Mouse (Mus musculus): Measurements from ENCODE around the gene Anks1. TPM values are rescaled to one million over a fixed set of nuclear protein-coding genes. Genes with fewer than 3 reads are reported as not detected.

Anks1 gene
- polyA plus RNA-seq, 1 experiment = 29.0 TPM

DNA sequence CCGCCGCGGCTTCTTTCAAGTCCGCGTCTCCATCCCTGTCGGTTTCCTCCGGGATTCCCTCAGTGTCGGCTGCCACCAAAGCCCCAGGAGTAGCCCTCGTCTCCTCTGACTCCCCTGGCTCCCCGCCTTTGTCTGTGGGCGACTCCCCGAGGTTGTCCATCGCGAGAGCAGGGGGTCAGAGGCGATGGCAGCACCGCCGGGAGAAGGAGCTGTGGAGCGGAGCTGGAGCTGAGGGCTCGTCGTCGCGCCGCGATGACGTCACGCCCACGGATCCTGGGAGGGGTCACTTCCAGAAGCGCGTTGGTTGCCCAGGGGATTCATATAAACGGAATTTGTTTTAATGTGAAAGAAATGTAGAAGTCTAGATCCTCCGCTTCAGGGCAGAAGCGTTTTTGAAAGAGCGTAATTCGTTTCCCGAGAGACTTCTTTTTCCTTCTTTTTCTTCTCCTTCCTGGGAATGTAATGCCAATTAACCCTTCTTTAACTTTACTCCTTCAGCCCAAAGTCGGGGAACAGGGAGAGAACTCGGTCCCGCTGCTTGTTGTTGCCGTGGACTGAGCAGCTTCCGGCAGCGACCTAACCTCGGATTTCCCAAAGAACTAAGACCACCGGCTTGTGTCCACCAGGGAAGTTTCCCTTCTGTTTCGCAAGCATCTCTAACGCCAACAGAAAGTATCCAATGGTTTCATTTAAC, 1.4 kb upstream of the Anks1 start:
- TF ChIP-seq CTCF (IDR thresholded peaks at IDR 0.05; ENCODE audit: low read depth, low read length) (no peak), POLR2A (IDR thresholded peaks at IDR 0.05; ENCODE audit: borderline replicate concordance, low read depth, low read length) (no peak)
- H3K4me1 ChIP-seq (ENCODE audit: control insufficient read depth, insufficient read depth, low read length) = peaks cover 10% of the 10 kb centered on the region
- no peak overlapping the region for H3K27ac ChIP-seq (ENCODE audit: insufficient read depth, low read depth, low read length)
- H3K4me3 ChIP-seq (ENCODE audit: insufficient read depth, low read length) = peak overlapping the region; percentile 83

DNA sequence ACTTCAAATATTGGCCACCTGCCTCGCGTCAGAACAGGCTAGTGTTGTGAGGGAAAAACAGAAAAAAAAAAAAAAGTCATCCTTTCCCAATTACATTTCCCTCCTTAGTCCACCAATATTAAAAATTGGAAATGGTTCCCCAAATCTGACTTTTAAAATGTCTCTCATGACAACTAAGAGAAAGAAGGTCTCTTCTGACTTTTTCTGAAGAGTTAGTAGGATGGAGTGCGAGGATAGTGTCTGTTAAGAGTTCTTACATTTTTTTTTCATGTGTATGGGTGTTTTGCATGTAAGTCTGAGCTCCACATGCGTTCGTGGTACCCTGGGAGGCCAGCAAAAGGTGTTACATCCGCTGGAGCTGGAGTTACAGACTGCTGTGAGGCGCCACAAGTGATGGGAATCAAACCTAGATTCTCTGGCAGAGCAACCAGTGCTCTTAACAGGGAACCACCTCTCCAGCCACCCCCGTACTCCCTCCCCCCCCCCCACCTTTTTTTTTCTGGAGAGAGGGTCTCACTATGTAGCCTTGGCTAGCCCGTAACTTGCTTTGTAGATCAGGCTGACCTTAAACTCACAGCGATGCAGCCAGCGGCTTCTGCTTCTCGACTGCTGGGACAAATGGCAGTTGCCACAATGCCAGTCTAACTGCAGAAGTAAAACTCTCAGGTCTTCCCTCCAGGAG, 759 bp upstream of the Anks1 start:
- no peak for TF ChIP-seq POLR2A (IDR thresholded peaks at IDR 0.05; ENCODE audit: borderline replicate concordance, low read depth, low read length)
- no peak for TF ChIP-seq CTCF (IDR thresholded peaks at IDR 0.05; ENCODE audit: low read depth, low read length)
- Histone ChIP-seq H3K4me3 (ENCODE audit: insufficient read depth, low read length) (peak overlapping the region; percentile 83), H3K27ac (ENCODE audit: insufficient read depth, low read depth, low read length) (0 out of 2 replicates have a peak overlapping the region, but pooled peaks have one; percentile 57), H3K4me1 (ENCODE audit: control insufficient read depth, insufficient read depth, low read length) (peaks cover 12% of the 10 kb centered on the region)

DNA sequence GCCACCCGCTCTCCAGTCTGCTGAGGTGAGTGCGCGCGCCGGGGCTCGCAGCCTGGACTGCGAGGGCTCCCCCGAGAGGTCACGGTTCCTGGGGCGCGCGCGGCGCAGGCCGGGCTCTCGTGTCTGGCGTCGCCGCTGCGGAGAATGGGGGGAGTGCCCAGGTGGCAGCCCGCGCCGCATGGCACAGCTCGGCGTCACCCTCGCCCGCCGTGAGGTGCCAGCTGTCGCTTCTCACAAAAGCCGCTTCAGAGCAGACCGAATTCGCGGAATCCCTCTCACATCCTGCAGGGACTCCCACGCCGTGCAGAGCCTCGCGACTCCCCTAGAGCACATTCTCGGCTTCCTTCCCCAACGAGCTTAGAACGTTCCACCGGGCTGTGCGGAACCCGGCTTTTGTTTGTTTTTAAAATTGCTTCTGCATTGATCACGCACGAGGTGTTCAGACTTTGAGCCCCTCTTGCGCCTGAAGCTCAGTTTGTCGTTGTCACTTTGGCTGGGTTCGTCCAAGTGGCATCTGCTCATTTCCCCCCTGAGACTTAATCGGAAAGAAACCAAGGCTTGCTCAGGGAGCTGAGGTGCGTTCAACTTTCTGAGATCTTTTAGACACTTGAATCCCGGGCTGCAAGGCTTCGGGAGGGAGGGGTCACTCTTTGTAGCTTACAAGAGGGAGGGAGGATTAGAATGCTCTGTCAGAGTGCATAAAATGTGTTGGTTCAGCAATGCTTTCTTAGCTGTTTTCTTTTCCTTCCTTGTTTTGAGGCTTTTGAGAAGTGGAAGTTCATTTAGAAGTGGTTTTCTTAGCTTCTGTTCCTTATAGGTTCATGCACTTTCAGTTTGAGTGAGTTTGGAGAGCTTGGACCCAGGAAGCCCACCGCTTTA, 755 bp downstream of the Anks1 start, which contains the start of gene Taf11:
Gene Taf11 (minus strand): TSS at position 223 of the 879 bp plus-strand sequence.
- Histone ChIP-seq H3K4me1 (ENCODE audit: control insufficient read depth, insufficient read depth, low read length) (peaks cover 12% of the 10 kb centered on the region), H3K27ac (ENCODE audit: insufficient read depth, low read depth, low read length) (peak within 1 kb of the TSS; percentile 95), H3K4me3 (ENCODE audit: insufficient read depth, low read length) (peak within 1 kb of the TSS; percentile 83)
- TF ChIP-seq POLR2A (IDR thresholded peaks at IDR 0.05; ENCODE audit: borderline replicate concordance, low read depth, low read length) (no peak), CTCF (IDR thresholded peaks at IDR 0.05; ENCODE audit: low read depth, low read length) (no peak)

DNA sequence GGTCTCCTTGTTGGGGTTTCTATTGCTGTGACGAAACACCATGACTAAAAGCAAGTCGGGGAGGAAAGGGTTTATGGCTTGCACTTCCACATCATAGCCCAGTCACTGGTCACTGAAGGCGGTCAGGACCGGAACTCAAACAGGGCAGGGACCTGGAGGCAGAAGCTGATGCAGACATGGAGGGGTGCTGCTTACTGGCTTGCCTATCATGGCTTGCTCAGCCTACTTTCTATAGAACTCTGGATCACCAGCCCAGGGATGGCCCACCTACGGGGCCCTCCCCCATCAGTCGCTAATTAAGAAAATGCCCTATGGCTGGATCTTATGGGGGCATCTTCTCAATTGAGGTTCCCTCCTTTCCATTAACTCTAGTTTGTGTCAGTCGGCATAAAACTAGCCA, 2.3 kb downstream of the Anks1 start:
- TF ChIP-seq POLR2A (IDR thresholded peaks at IDR 0.05; ENCODE audit: borderline replicate concordance, low read depth, low read length) (no peak), CTCF (IDR thresholded peaks at IDR 0.05; ENCODE audit: low read depth, low read length) (no peak)
- peaks cover 19% of the 10 kb centered on the region for H3K4me1 ChIP-seq (ENCODE audit: control insufficient read depth, insufficient read depth, low read length)
- peak overlapping the region; percentile 83 for H3K4me3 ChIP-seq (ENCODE audit: insufficient read depth, low read length)
- H3K27ac ChIP-seq (ENCODE audit: insufficient read depth, low read depth, low read length) = peak overlapping the region; percentile 95

DNA sequence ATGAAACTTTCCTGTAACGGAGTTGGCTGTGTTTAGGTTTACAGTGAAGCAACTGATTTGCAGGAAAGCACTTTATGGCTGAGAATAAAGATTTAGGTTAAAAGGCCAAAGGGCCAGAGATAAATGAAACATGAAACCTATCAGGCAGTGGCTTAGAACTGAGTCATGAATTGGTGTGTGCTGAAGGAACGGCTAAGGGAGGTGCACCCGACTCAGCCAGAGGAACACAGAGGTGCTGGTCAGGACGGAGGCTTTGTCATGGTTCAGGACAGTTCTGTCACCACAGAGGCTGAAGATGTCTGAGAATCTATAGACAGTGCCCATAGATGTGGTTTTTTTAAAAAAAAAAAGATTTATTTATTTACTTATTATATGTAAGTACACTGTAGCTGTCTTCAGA, 5.6 kb downstream of the Anks1 start:
- peaks cover 23% of the 10 kb centered on the region for H3K4me1 ChIP-seq (ENCODE audit: control insufficient read depth, insufficient read depth, low read length)
- H3K4me3 ChIP-seq (ENCODE audit: insufficient read depth, low read length) = no peak overlapping the region
- no peak for TF ChIP-seq POLR2A (IDR thresholded peaks at IDR 0.05; ENCODE audit: borderline replicate concordance, low read depth, low read length)
- H3K27ac ChIP-seq (ENCODE audit: insufficient read depth, low read depth, low read length) = no peak overlapping the region

DNA sequence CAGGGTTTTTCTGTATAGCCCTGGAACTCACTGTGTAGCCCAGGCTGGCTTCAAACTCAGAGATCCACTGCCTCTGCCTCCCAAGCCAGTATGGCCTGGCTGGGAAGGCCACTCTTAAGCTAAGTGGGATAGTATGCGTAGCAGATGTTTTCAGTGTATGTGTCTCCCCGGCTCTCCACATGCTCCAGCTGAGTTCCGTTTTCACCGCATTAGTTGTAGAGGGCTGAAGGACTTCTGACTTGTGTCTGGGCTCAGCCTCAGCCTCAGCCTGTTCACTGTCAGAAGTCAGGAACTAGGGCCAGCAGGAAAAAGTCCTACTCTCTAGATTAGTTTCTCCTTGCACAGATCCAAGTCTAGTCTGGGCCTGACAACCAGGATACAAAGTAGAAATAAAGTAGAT, 7.3 kb downstream of the Anks1 start:
- Histone ChIP-seq H3K4me1 (ENCODE audit: control insufficient read depth, insufficient read depth, low read length) (peaks cover 18% of the 10 kb centered on the region), H3K4me3 (ENCODE audit: insufficient read depth, low read length) (no peak overlapping the region), H3K27ac (ENCODE audit: insufficient read depth, low read depth, low read length) (no peak overlapping the region)
- no peak for TF ChIP-seq CTCF (IDR thresholded peaks at IDR 0.05; ENCODE audit: low read depth, low read length)
- TF ChIP-seq POLR2A (IDR thresholded peaks at IDR 0.05; ENCODE audit: borderline replicate concordance, low read depth, low read length) = no peak

DNA sequence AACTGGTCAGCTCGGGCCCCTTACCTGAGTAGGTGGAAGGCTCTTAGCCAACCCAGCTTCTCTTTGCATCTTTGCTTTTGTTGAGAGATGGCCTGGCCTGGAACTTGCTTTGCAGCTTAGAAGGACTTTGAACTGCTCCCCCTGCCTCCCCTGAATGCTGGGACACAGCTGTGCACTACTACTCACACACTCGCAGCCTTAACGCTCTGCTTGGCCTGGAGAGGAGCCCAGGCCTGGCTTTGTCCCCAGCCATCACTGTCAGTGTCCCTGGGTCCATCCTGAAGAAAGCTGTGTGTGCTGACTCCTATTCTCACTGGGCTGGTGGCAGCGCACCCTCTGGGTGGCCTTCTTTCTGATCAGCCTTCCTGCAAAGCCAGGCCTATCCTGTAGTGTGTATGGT, 11.6 kb downstream of the Anks1 start:
- TF ChIP-seq POLR2A (IDR thresholded peaks at IDR 0.05; ENCODE audit: borderline replicate concordance, low read depth, low read length) (no peak), CTCF (IDR thresholded peaks at IDR 0.05; ENCODE audit: low read depth, low read length) (no peak)
- Histone ChIP-seq H3K4me1 (ENCODE audit: control insufficient read depth, insufficient read depth, low read length) (peaks cover 26% of the 10 kb centered on the region), H3K4me3 (ENCODE audit: insufficient read depth, low read length) (no peak overlapping the region), H3K27ac (ENCODE audit: insufficient read depth, low read depth, low read length) (no peak overlapping the region)

DNA sequence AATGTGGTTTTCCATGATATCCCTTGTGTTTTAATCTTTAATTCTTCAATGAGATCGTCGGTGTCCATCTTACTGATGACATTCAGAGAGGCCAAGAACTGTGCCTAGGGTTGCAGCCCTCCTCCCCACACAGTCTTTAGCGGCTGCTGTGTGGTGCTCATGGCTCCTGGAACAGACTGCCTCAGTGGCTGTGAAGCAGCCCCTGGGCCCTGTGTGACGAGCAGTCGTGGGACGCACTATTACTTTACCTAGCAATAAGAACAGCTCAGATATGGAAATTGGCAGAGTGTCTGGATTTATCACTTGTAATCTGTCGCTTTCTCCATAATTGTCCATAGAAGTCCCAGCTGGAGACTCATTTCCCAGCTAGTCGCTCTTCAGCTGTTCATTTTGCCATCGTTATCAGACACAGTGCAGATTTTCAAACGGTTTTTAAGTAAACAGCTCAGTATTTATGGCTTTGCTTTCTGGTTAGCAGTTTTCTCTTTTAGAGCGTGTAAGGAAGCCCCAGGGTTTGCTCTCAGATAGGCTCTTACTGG, 13.1 kb downstream of the Anks1 start:
- H3K4me1 ChIP-seq (ENCODE audit: control insufficient read depth, insufficient read depth, low read length) = peaks cover 32% of the 10 kb centered on the region
- TF ChIP-seq CTCF (IDR thresholded peaks at IDR 0.05; ENCODE audit: low read depth, low read length) (no peak), POLR2A (IDR thresholded peaks at IDR 0.05; ENCODE audit: borderline replicate concordance, low read depth, low read length) (no peak)
- H3K27ac ChIP-seq (ENCODE audit: insufficient read depth, low read depth, low read length) = no peak overlapping the region
- no peak overlapping the region for H3K4me3 ChIP-seq (ENCODE audit: insufficient read depth, low read length)

DNA sequence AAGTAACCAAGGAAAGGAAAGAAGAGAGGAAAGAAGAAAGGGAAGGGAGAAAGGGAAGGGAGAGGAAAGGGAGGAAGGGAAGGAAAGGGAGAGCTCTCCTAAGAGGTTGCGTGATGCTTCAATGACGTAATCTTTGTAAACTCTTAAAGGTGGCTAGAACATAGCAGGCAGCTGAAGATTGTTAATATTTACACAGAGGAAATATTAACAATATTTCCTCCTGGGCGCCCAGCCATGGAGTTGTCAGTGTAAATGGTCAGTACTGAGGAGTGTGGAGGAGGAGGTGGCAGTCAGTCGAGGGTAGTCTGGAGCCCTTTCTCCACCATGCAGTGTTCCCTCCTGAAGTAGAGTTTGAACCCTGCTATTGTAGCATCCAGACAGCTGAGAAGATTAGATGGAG, 15.9 kb downstream of the Anks1 start:
- Histone ChIP-seq H3K4me1 (ENCODE audit: control insufficient read depth, insufficient read depth, low read length) (peaks cover 29% of the 10 kb centered on the region), H3K27ac (ENCODE audit: insufficient read depth, low read depth, low read length) (no peak overlapping the region), H3K4me3 (ENCODE audit: insufficient read depth, low read length) (no peak overlapping the region)
- TF ChIP-seq POLR2A (IDR thresholded peaks at IDR 0.05; ENCODE audit: borderline replicate concordance, low read depth, low read length) (no peak), CTCF (IDR thresholded peaks at IDR 0.05; ENCODE audit: low read depth, low read length) (no peak)
